In the genomic region with DNA sequence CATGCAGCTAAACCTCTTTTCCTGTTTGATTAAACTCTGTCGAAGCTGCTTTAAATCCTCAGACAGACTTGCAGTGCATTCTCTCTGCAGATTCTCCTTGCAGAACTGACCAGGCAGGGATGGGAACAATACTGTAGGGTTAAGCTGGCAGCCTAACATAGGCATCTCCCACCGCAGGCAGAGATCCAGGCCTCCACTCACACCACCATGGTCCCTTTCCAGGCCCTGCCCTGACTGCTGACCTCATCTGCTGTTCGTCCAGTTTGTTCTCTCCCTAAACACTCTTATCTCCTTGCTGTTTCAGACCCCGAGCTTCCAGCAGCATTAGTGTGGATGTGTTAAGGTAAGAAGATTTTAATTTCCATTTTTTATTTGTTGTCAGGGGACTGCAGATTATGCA, we compare ENCODE assay signal across 13 mouse cellular contexts.
"Had no signal": no experiment of that assay in that cellular context is flagged by ENCODE, and none has a peak within 500 bp of the region (broad histone marks: within the 10 kb centered on the region; RNA-seq: fewer than 3 reads in every experiment).

No protein-coding gene starts in this region.

- H3K4me3 ChIP-seq: kidney, embryonic 15.5 days; limb, embryonic 15.5 days; liver, embryonic 12.5 days; midbrain, embryonic 12.5 days had no signal

- H3K4me1 ChIP-seq: limb, embryonic 15.5 days; liver, embryonic 12.5 days; midbrain, embryonic 12.5 days had no signal

- H3K9ac ChIP-seq: kidney, embryonic 15.5 days; limb, embryonic 15.5 days; liver, embryonic 12.5 days; lung, embryonic 14.5 days; midbrain, embryonic 12.5 days had no signal

- H3K27ac ChIP-seq: kidney, embryonic 15.5 days; limb, embryonic 15.5 days; liver, embryonic 12.5 days; midbrain, embryonic 12.5 days had no signal

- DNase-seq: kidney, adult 18-20 months; kidney, postnatal 14 days; layer of hippocampus, postnatal 36 days; lung, embryonic 14.5 days; lung, postnatal 10 days; lung, postnatal 4 days; right cerebral cortex, adult 18-20 months; right cerebral cortex, postnatal 25 days; thymus, postnatal 4 days had no signal

- ATAC-seq: liver, embryonic 12.5 days had no signal

- H3K27me3 ChIP-seq: kidney, embryonic 15.5 days; limb, embryonic 15.5 days; liver, embryonic 12.5 days; midbrain, embryonic 12.5 days had no signal

- H3K36me3 ChIP-seq: kidney, embryonic 15.5 days; limb, embryonic 15.5 days; liver, embryonic 12.5 days had no signal

- H3K4me2 ChIP-seq: kidney, embryonic 15.5 days; limb, embryonic 15.5 days; liver, embryonic 12.5 days; lung, embryonic 14.5 days; midbrain, embryonic 12.5 days had no signal

- H3K9me3 ChIP-seq: kidney, embryonic 15.5 days; limb, embryonic 15.5 days; liver, embryonic 12.5 days; midbrain, embryonic 12.5 days had no signal
